Mouse (Mus musculus): Measurements from ENCODE around the gene Fanca. TPM values are rescaled to one million over a fixed set of nuclear protein-coding genes. Genes with fewer than 3 reads are reported as not detected.

Gene Fanca
- total and polyA plus RNA-seq, 3 experiments: 26.2 to 48.7 (median 30.3) TPM

- peaks cover 21% of the 10 kb centered on the region for H3K4me1 ChIP-seq (ENCODE audit: insufficient read depth, low read depth, low read length)
- no peaks in the 10 kb centered on the region for H3K36me3 ChIP-seq (replicated peaks)
- H3K9me3 ChIP-seq (replicated peaks): no peaks in the 10 kb centered on the region
- TF ChIP-seq POLR2AphosphoS5 (IDR thresholded peaks at IDR 0.05; ENCODE audit: insufficient replicate concordance, low read depth, low read length): no peak
- no peak for TF ChIP-seq GATA2 (IDR thresholded peaks at IDR 0.05; ENCODE audit: borderline replicate concordance, low read depth, low read length)
- no peak for TF ChIP-seq CTCF (IDR thresholded peaks at IDR 0.05; ENCODE audit: low read depth, low read length)
- TF ChIP-seq TAL1 (conservative IDR thresholded peaks at IDR 0.05; ENCODE audit: low read depth, low read length): no peak
- no peak for TF ChIP-seq GATA1 (IDR thresholded peaks at IDR 0.05; ENCODE audit: borderline replicate concordance, low read length)
- peak overlapping the region; percentile 72 for H3K4me3 ChIP-seq (ENCODE audit: low read depth, low read length)
- H3K27me3 ChIP-seq (ENCODE audit: insufficient read depth, low read length): peaks cover 46% of the 10 kb centered on the region
- ATAC-seq (ENCODE audit: extremely low read depth, insufficient number of reproducible peaks, low FRiP score, poor library complexity, severe bottlenecking): no peak
- DNase-seq (ENCODE audit: low spot score): no peak
Measured at GRCm38 (mm10) chr8:123333091-123333587, 14.8 kb upstream of the Fanca start.

- TF ChIP-seq TAL1 (conservative IDR thresholded peaks at IDR 0.05; ENCODE audit: low read depth, low read length): no peak
- no peak for TF ChIP-seq GATA1 (IDR thresholded peaks at IDR 0.05; ENCODE audit: borderline replicate concordance, low read length)
- H3K4me3 ChIP-seq (ENCODE audit: low read depth, low read length): peak within 1 kb of the TSS; percentile 72
- H3K36me3 ChIP-seq (replicated peaks): no peaks in the 10 kb centered on the region
- H3K9me3 ChIP-seq (replicated peaks): no peaks in the 10 kb centered on the region
- peaks cover 21% of the 10 kb centered on the region for H3K4me1 ChIP-seq (ENCODE audit: insufficient read depth, low read depth, low read length)
- H3K27me3 ChIP-seq (ENCODE audit: insufficient read depth, low read length): peaks cover 47% of the 10 kb centered on the region
- ATAC-seq (ENCODE audit: extremely low read depth, insufficient number of reproducible peaks, low FRiP score, poor library complexity, severe bottlenecking) (peak; percentile 15; the same call in 1 of the 2 replicates), DNase-seq (ENCODE audit: low spot score) (peak; percentile 79)
Measured at GRCm38 (mm10) chr8:123332262-123333090, 14.1 kb upstream of the Fanca start, which contains the start of gene Spire2. Spire2 (plus strand) TSS chr8:123332713.

GRCm38 (mm10) chr8:123331810-123332209 lies 13.4 kb upstream of the Fanca start:
- DNase-seq (ENCODE audit: low spot score): no peak
- H3K27me3 ChIP-seq (ENCODE audit: insufficient read depth, low read length): peaks cover 48% of the 10 kb centered on the region
- no peaks in the 10 kb centered on the region for H3K36me3 ChIP-seq (replicated peaks)
- H3K4me1 ChIP-seq (ENCODE audit: insufficient read depth, low read depth, low read length): peaks cover 21% of the 10 kb centered on the region
- no peak for TF ChIP-seq GATA1 (IDR thresholded peaks at IDR 0.05; ENCODE audit: borderline replicate concordance, low read length)
- no peak for TF ChIP-seq TAL1 (conservative IDR thresholded peaks at IDR 0.05; ENCODE audit: low read depth, low read length)
- no peak for TF ChIP-seq POLR2AphosphoS5 (IDR thresholded peaks at IDR 0.05; ENCODE audit: insufficient replicate concordance, low read depth, low read length)
- no peak for TF ChIP-seq GATA2 (IDR thresholded peaks at IDR 0.05; ENCODE audit: borderline replicate concordance, low read depth, low read length)
- TF ChIP-seq CTCF (IDR thresholded peaks at IDR 0.05; ENCODE audit: low read depth, low read length): no peak
- H3K4me3 ChIP-seq (ENCODE audit: low read depth, low read length): no peak overlapping the region; the same call in 1 of the 2 replicates
- H3K9me3 ChIP-seq (replicated peaks): no peaks in the 10 kb centered on the region
- ATAC-seq (ENCODE audit: extremely low read depth, insufficient number of reproducible peaks, low FRiP score, poor library complexity, severe bottlenecking): no peak

GRCm38 (mm10) chr8:123331301-123331700 lies 12.9 kb upstream of the Fanca start:
- peaks cover 21% of the 10 kb centered on the region for H3K4me1 ChIP-seq (ENCODE audit: insufficient read depth, low read depth, low read length)
- ATAC-seq (ENCODE audit: extremely low read depth, insufficient number of reproducible peaks, low FRiP score, poor library complexity, severe bottlenecking) (no peak), DNase-seq (ENCODE audit: low spot score) (no peak)
- H3K36me3 ChIP-seq (replicated peaks): no peaks in the 10 kb centered on the region
- TF ChIP-seq POLR2AphosphoS5 (IDR thresholded peaks at IDR 0.05; ENCODE audit: insufficient replicate concordance, low read depth, low read length): no peak
- TF ChIP-seq CTCF (IDR thresholded peaks at IDR 0.05; ENCODE audit: low read depth, low read length): no peak
- no peak for TF ChIP-seq TAL1 (conservative IDR thresholded peaks at IDR 0.05; ENCODE audit: low read depth, low read length)
- TF ChIP-seq GATA1 (IDR thresholded peaks at IDR 0.05; ENCODE audit: borderline replicate concordance, low read length): no peak
- TF ChIP-seq GATA2 (IDR thresholded peaks at IDR 0.05; ENCODE audit: borderline replicate concordance, low read depth, low read length): no peak
- H3K4me3 ChIP-seq (ENCODE audit: low read depth, low read length): no peak overlapping the region
- peaks cover 48% of the 10 kb centered on the region for H3K27me3 ChIP-seq (ENCODE audit: insufficient read depth, low read length)
- H3K9me3 ChIP-seq (replicated peaks): no peaks in the 10 kb centered on the region

GRCm38 (mm10) chr8:123330701-123331100 lies 12.3 kb upstream of the Fanca start:
- DNase-seq (ENCODE audit: low spot score) (no peak), ATAC-seq (ENCODE audit: extremely low read depth, insufficient number of reproducible peaks, low FRiP score, poor library complexity, severe bottlenecking) (no peak)
- Histone ChIP-seq H3K27me3 (ENCODE audit: insufficient read depth, low read length) (peaks cover 50% of the 10 kb centered on the region), H3K4me3 (ENCODE audit: low read depth, low read length) (no peak overlapping the region), H3K4me1 (ENCODE audit: insufficient read depth, low read depth, low read length) (peaks cover 21% of the 10 kb centered on the region), H3K9me3 (replicated peaks) (no peaks in the 10 kb centered on the region), H3K36me3 (replicated peaks) (no peaks in the 10 kb centered on the region)
- no peak for TF ChIP-seq GATA2 (IDR thresholded peaks at IDR 0.05; ENCODE audit: borderline replicate concordance, low read depth, low read length)

GRCm38 (mm10) chr8:123329961-123330360 lies 11.6 kb upstream of the Fanca start:
- DNase-seq (ENCODE audit: low spot score): no peak
- no peak for ATAC-seq (ENCODE audit: extremely low read depth, insufficient number of reproducible peaks, low FRiP score, poor library complexity, severe bottlenecking)
- H3K36me3 ChIP-seq (replicated peaks): no peaks in the 10 kb centered on the region
- no peaks in the 10 kb centered on the region for H3K9me3 ChIP-seq (replicated peaks)
- H3K4me3 ChIP-seq (ENCODE audit: low read depth, low read length): no peak overlapping the region
- peaks cover 50% of the 10 kb centered on the region for H3K27me3 ChIP-seq (ENCODE audit: insufficient read depth, low read length)
- no peak for TF ChIP-seq GATA1 (IDR thresholded peaks at IDR 0.05; ENCODE audit: borderline replicate concordance, low read length)
- no peak for TF ChIP-seq CTCF (IDR thresholded peaks at IDR 0.05; ENCODE audit: low read depth, low read length)
- TF ChIP-seq TAL1 (conservative IDR thresholded peaks at IDR 0.05; ENCODE audit: low read depth, low read length): no peak
- TF ChIP-seq GATA2 (IDR thresholded peaks at IDR 0.05; ENCODE audit: borderline replicate concordance, low read depth, low read length): no peak
- no peak for TF ChIP-seq POLR2AphosphoS5 (IDR thresholded peaks at IDR 0.05; ENCODE audit: insufficient replicate concordance, low read depth, low read length)
- H3K4me1 ChIP-seq (ENCODE audit: insufficient read depth, low read depth, low read length): peaks cover 21% of the 10 kb centered on the region
